Mouse (Mus musculus): ENCODE results near the gene Sds.

DNA sequence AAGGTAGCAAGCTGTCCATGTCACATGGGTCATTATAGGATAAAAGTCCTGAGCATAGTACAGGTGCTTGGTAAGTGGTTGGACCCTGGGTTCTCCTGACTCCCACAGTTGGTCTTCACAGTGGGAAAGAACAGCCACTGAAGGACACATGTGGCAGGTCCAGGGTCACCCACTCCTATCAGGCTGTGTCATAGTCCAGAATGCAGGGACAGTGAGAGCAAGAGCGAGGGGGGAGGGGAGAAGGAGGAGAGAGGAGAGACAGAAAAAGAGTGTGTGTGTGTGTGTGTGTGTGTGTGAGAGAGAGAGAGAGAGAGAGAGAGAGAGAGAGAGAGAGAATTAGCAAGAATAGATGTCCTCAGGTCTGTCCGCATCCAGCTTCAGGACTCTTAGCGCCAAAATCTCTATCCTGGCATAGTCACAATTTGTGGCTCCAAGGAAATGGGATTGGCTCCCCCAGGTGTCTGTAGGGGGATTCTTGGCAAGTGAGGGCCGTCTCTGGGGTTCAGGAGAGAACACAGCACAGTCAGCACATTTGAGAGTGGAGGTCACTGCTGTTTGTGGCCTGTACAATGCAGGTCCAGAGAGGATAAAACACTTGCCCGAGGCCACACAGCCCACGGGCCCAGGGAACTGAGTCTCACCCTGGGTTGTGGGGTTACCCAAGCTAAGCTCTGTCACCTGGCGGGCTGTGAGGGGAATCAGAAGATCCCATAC lies 19.3 kb upstream of the Sds start:
- TF ChIP-seq CTCF (IDR thresholded peaks at IDR 0.05; ENCODE audit: extremely low read depth, insufficient read depth, low read length) (no peak), POLR2A (IDR thresholded peaks at IDR 0.05; ENCODE audit: extremely low read depth, insufficient read depth, low read length) (no peak)
